Mouse (Mus musculus): ENCODE results near the gene Akap6.

- no peak for TF ChIP-seq CTCF (IDR thresholded peaks at IDR 0.05; ENCODE audit: borderline replicate concordance, insufficient read depth, low read depth, low read length)
- TF ChIP-seq POLR2A (IDR thresholded peaks at IDR 0.05; ENCODE audit: borderline replicate concordance, insufficient read depth, low read length): no peak
Observed at GRCm38 (mm10) chr12:52785217-52785616, 86.0 kb downstream of the Akap6 start.
